Mouse (Mus musculus) lung, embryonic 15.5 days (tissue): ENCODE results near the gene 1600012H06Rik. TPM values are rescaled to one million over a fixed set of nuclear protein-coding genes. Genes with fewer than 3 reads are reported as not detected.
"Not testable (repeated sequence)": the region's sequence is repeated elsewhere in the genome, so short reads cannot be mapped to it uniquely, and the experiment has no call there.

Experiments used
- ATAC-seq: fragments of 200-750 bp; cut with Nextera tagmentation; 2 replicates; pipeline ENCODE4 v1.8.0; 2017; ENCODE audit warnings: moderate number of reproducible peaks, borderline replicate concordance; ENCODE audit not compliant: low FRiP score, low TSS enrichment; ENCODE audit errors: extremely low read depth
- H3K27ac ChIP-seq: fragments of 300-500 bp; sonication (generic); 2 replicates; pipeline ENCODE4 v1.5.1; 2015; ENCODE audit warnings: moderate library complexity, mild to moderate bottlenecking, inconsistent platforms
- H3K27me3 ChIP-seq: fragments of 300-500 bp; sonication (generic); 2 replicates; pipeline ENCODE4 v1.6.1; 2015; ENCODE audit warnings: inconsistent platforms
- H3K36me3 ChIP-seq: fragments of 300-500 bp; sonication (generic); 2 replicates; pipeline ENCODE4 v1.6.1; 2015; ENCODE audit warnings: inconsistent platforms
- H3K4me1 ChIP-seq: fragments of 300-500 bp; sonication (generic); 2 replicates; pipeline ENCODE4 v1.6.1; 2015; ENCODE audit warnings: inconsistent platforms
- H3K4me2 ChIP-seq: fragments of 300-500 bp; sonication (generic); 2 replicates; pipeline ENCODE4 v1.6.1; 2015; ENCODE audit warnings: inconsistent platforms, mild to moderate bottlenecking, moderate library complexity
- H3K4me3 ChIP-seq: fragments of 300-500 bp; sonication (generic); 2 replicates; pipeline ENCODE4 v1.5.1; 2015; ENCODE audit warnings: mild to moderate bottlenecking, inconsistent platforms
- H3K9ac ChIP-seq: fragments of 300-500 bp; sonication (generic); 2 replicates; pipeline ENCODE4 v1.6.1; 2015; ENCODE audit warnings: inconsistent platforms
- H3K9me3 ChIP-seq: fragments of 300-500 bp; sonication (generic); 2 replicates; pipeline ENCODE4 v1.6.1; 2016; ENCODE audit warnings: inconsistent platforms
- WGBS: fragments of 180-500 bp; shearing (Covaris S2); methylation state at CpG from one replicate; pipeline ENCODE4 v1.1.7; 2015; 5-methylcytosine and 5-hydroxymethylcytosine counted together
- polyA plus RNA-seq: library from polyadenylated mRNA; unstranded; fragments of >200 nt; fragmentation: Nextera tagmentation; extraction: Ambion mirVana; gene quantifications from 2 replicates; pipeline ENCODE4 v1.2.1, GENCODE M21; 2015

The 1600012H06Rik gene
- polyA plus RNA-seq, 1 experiment from 2014 or later, result 38.2 TPM

DNA sequence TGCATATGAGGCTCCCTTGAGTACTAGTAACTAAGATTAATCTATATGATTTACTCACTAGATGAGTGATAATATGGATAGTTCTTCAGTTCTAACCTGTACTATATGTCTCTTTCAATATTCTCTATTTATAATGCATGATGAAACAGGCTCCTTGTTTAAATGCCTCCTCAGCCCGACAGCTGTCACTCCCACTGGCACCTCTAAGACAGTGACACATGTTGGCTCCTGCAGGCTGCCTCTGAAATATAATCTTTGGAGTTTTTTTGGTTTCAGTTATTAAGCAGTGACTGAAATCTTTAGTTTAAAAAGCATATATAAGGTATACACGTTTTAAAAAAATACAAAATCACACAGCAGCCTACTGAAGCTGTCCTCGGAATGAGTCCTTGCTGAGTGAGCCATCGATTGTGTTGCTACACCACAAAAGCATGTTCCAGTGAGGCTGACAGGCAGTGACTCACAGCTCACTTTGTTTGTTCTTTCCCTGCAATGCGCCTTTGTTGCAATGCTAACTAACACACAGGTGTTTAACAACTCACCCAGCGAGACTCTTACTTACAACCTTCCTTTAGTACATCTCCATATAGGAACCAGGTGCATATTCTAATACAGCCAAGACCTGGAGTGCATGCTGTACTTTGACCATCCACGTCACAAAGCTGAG is 6.3 kb downstream of the 1600012H06Rik start:
- Histone ChIP-seq H3K4me3 (no peak overlapping the region), H3K27me3 (no peaks in the 10 kb centered on the region), H3K4me2 (no peak overlapping the region), H3K27ac (no peak overlapping the region), H3K9me3 (no peaks in the 10 kb centered on the region), H3K36me3 (peaks cover 71% of the 10 kb centered on the region), H3K4me1 (peaks cover 10% of the 10 kb centered on the region; the same call in 1 of the 2 replicates), H3K9ac (no peak overlapping the region)
- 84% methylated on average over 7 of the region's 7 CpGs for WGBS
- no peak for ATAC-seq

DNA sequence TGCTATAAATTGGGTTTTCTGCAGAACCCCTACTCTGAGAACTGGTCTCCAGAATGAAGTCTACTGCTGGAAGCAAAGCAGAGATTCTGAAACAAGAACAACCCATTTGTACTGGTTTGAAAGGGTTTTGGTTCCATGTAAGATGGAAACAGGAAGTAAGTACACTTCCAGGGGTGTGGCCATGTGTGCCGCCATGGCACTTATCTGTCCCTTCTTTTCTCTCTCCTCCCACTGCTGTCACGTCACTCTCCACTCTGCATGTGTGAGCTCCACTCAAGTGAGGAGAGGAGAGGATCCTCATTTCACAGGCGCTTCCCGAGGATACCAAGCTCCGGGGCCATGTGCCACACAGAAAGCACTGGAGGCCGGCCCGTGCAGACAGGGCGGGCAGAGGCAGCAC is 10.5 kb downstream of the 1600012H06Rik start:
- H3K9me3 ChIP-seq, result no peaks in the 10 kb centered on the region
- no peak overlapping the region for H3K27ac ChIP-seq
- H3K4me3 ChIP-seq, result no peak overlapping the region
- WGBS, result 86% methylated on average over 8 of the region's 8 CpGs
- no peaks in the 10 kb centered on the region for H3K27me3 ChIP-seq
- no peak overlapping the region for H3K9ac ChIP-seq
- ATAC-seq, result no peak
- H3K4me1 ChIP-seq, result no peaks in the 10 kb centered on the region
- no peak overlapping the region for H3K4me2 ChIP-seq
- H3K36me3 ChIP-seq, result peaks cover 58% of the 10 kb centered on the region

DNA sequence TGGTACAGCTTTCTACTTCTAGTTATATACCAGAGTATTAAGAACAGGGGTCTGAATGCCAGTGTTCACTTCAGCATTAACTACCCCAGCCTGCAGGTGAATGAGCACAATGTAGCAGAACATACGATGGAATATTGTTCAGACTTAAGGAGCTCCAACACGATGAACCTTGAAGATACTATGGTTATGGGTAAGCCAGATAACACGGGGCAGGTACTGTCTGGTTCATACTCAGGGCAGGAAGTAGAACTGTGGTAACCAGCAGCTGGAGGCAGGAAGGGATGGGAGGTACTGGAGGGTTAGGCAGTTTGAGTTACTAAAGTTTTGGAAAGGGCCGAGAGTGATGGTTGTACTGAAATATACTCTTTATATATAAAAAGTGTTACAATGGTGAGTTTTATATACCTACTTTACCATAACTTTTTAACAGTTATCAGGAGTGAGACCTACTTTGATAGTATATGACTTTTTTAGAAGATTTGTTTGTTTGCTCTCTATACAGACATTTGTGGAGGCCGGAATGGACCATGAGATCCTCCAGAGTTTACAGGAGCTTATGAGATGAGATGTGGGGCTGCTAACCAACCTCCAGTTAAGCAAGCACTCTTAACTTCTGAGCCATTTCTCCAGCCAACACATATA is 15.8 kb downstream of the 1600012H06Rik start:
- ATAC-seq, result no peak
- Histone ChIP-seq H3K9me3 (no peaks in the 10 kb centered on the region), H3K4me2 (no peak overlapping the region), H3K27me3 (no peaks in the 10 kb centered on the region), H3K36me3 (peaks cover 17% of the 10 kb centered on the region), H3K4me1 (peaks cover 9% of the 10 kb centered on the region), H3K4me3 (no peak overlapping the region), H3K27ac (no peak overlapping the region), H3K9ac (no peak overlapping the region)
- 84% methylated on average over 5 of the region's 5 CpGs for WGBS

DNA sequence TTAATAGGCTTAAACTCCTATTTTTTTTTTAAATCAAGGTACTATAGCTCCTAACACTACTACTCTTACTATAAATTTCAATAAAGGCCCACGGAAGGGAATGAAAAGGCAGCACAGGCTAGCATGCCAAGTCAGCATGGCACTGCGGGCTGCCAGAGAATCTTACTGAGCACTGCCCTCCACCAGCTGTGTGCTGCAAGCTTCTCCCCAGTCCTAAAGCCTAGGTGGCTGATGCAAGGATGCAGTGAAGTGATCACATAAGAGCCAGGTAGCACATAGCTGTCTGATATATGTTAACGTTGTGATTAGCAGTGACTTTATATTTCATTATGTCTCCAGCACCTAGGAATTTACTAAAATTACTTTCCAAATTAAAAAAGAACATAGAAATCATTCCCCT is 17.0 kb downstream of the 1600012H06Rik start:
- no peak for ATAC-seq
- no peaks in the 10 kb centered on the region for H3K27me3 ChIP-seq
- 0 out of 2 replicates have a peak, but pooled peaks cover 7% of the 10 kb centered on the region for H3K36me3 ChIP-seq
- peaks cover 9% of the 10 kb centered on the region for H3K4me1 ChIP-seq
- WGBS, result 23% methylated on average over 3 of the region's 3 CpGs
- H3K4me2 ChIP-seq, result peak overlapping the region; percentile 91
- no peaks in the 10 kb centered on the region for H3K9me3 ChIP-seq
- peak overlapping the region; percentile 19 for H3K9ac ChIP-seq
- H3K4me3 ChIP-seq, result peak overlapping the region; percentile 27
- no peak overlapping the region for H3K27ac ChIP-seq

DNA sequence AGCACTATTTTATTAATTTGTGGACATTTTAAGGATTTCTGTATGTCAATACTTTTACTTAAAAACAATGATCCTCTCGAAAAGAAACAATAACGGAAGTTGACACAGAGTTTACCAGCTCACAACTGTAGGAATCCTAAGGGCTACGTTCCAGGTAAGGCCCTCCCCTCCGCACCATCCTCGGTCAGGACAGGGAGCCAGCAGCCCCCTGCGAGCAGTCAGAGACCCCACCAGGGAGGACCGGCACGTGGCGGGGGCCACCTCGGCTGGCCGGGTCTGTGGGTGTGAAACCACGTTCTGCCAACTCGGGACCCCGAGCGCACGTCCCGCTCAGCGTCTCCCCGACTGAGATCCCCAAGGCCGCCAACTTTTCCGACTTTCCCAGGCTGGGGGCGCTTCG is 17.5 kb downstream of the 1600012H06Rik start:
- Histone ChIP-seq H3K27ac (no peak overlapping the region), H3K4me2 (peak overlapping the region; percentile 91), H3K4me1 (peaks cover 9% of the 10 kb centered on the region), H3K27me3 (no peaks in the 10 kb centered on the region), H3K4me3 (peak overlapping the region; percentile 79), H3K36me3 (0 out of 2 replicates have a peak, but pooled peaks cover 5% of the 10 kb centered on the region), H3K9me3 (no peaks in the 10 kb centered on the region), H3K9ac (peak overlapping the region; percentile 79)
- 0 out of 2 replicates have a peak, but pooled peaks have one; percentile 3 for ATAC-seq
- WGBS, result under 1% methylated on average over 22 of the region's 23 CpGs

DNA sequence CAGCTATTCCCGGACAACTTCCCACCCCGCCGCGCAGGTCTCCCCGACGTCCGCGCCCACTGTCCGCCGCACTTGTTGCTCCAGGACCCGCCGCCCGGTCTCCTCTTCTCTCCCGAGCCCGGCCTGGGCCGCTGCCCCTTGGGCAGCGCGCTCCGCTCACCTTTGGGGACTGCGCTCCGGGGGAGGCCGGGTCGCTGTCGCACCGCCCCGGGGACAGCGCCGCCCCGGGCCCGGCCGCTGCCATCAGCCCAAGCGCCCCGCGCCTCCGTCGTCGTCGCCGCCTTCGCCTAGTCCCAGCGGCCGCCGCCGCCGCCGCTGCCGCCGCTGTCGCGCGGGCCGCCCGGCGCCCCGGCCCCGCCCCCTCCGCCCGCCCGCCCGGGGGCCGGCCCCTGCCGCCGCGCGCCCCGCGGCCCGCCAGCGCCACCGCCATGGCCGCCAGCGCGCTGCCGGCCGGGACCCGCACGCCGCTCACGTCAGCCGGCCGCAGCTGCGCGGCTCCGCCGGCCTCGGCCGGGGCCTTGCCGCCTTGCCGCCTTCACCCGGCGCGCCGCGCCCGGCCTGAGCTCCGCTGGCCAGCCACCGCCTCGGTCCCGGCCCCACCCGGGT is 18.1 kb downstream of the 1600012H06Rik start, which contains the start of gene Phf10:
TSS of gene Phf10 (minus strand) at position 323 of the 606 bp plus-strand sequence.
- under 1% methylated on average over 43 of the region's 100 CpGs for WGBS
- H3K27ac ChIP-seq, result peak within 1 kb of the TSS; percentile 83
- H3K36me3 ChIP-seq, H3K9me3 ChIP-seq, H3K4me1 ChIP-seq, H3K27me3 ChIP-seq: not testable (repeated sequence)
- peak within 1 kb of the TSS; percentile 79 for H3K4me3 ChIP-seq
- H3K9ac ChIP-seq, result peak within 1 kb of the TSS; percentile 79
- peak within 1 kb of the TSS; percentile 91 for H3K4me2 ChIP-seq
- peak; percentile 86 for ATAC-seq

DNA sequence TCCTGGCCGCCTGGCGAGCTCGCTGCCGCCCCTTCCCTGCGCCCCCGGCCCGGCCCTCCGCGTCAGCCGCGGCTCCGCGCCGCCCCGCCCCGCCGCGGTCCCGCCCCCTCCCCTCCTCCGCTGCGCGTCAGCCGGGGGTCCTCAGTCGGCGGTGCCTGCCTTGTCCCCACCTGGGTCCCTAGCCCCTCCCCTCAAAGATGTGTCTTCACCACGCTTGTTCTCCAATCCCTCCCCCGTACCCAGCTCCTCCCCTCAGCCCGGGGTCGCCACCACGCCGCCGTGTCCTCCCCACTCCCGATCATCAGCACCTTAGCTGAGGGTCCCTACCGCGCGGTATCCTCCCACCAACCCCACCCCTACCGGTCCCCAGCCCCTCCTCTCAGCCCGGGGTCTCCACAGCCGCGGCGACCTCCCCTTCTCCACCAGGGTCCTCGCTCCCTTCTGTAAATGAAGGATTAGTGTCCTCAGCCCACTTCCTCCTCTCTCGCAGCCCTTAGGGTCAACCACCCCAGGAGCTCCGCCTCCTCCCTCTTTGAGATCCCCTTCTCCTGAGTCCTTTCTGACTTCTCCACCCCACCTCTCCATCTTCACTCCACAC is 18.7 kb downstream of the 1600012H06Rik start:
- peak; percentile 89 for ATAC-seq
- H3K4me2 ChIP-seq, H3K27ac ChIP-seq: not testable (repeated sequence)

DNA sequence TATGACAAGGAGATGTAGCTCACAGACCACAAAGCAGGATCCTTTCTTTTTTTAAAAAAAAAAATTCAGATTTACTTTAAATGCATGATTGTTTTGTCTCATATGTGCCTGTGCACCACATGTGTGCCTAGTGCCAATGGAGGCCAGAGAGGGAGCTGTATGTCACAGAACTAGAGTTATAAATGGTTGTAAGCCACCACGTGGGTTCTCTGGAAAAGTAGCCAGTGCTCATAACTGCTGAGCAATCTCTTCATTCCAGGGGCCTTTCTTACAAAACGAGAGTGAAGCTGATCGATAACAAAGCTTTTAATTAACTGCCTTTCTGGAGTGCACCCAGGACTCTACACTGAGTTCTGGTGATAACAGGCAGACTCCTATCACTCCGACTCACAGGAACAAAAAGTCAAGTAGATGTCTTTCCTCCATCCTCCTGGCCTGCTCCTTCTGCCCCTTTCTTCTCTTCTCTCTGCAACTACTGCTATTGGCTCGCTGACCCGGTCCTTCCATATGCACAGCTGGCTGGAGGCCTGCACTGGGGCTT is 25.5 kb downstream of the 1600012H06Rik start:
- H3K4me1 ChIP-seq, H3K27me3 ChIP-seq, H3K4me2 ChIP-seq, H3K4me3 ChIP-seq, H3K9ac ChIP-seq, H3K27ac ChIP-seq, ATAC-seq, H3K9me3 ChIP-seq, H3K36me3 ChIP-seq: not testable (repeated sequence)
- no CpG with 5 or more reads among the region's 6 CpGs for WGBS

More for the DNA sequence above, 18.7 kb downstream of the 1600012H06Rik start:
- WGBS, result no CpG with 5 or more reads among the region's 44 CpGs
- H3K36me3 ChIP-seq, H3K4me3 ChIP-seq, H3K9me3 ChIP-seq, H3K27me3 ChIP-seq, H3K9ac ChIP-seq, H3K4me1 ChIP-seq: not testable (repeated sequence)

DNA sequence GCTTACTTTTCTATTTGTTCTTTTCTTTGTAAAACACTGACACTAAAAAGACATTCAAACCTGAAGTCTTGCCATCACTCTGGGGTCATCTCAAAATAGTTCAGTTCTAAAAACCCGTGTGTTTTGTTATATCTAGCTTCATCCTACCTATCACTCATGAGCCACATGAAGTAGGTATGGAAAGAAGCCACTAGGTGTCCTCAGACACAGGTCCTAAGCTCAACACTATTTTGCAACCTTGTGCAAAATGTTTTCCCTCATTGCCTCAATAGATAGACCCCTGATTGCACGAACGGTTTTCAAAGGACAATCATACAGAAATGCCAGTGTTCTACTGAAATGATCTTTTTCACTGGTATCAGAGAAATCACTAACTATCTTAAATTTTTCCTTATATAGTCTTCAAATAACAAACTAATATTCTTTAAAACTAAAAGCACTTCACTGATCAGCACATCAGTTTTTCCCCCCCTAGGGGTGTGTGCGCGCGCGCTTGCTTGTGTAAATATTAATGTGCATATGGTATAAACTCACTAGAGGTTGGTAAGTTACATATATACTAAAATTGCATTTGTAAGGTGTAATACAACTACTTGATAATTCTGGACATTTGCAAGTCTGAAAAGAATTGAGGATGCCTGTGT is 34.9 kb downstream of the 1600012H06Rik start:
- H3K4me3 ChIP-seq, H3K36me3 ChIP-seq, ATAC-seq: not testable (repeated sequence)

DNA sequence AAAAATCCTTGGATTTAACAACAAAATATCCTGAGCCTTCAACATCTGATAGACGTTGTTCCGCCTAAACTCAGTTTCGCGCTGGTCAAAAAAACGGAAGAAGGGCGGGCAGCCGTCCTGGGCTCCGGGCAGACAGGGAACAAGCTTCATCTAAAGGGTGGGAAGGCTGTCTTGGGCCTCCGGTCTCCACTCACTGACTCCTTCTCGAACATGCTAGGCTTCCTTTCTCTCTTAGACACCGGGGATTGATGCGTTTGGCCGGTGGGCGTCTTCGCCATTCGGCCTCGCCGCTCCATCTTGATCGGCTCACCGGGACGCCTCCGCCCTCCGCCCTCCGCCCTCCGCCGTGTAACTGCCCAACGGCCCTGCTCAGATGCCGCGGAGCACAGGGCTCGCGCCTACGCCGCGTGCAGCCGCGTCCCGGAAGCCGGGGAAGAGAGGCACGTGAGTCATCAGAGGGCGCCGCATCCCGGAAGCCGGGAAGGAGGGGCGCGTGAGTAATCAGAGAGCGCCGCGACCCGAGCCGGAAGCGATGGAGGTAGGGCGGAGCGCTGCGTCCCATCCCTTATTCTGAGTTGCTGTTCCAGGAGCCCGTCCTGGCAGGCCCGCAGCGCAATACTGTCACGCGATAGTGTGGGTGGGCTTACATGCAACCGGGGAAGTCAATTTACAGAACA is 35.5 kb downstream of the 1600012H06Rik start, which contains the start of the genes 9030025P20Rik and Gm3417:
TSS of gene 9030025P20Rik (plus strand) at position 107 of the 677 bp plus-strand sequence.
TSS of gene Gm3417 (minus strand) at position 429 of the 677 bp plus-strand sequence.
- not testable (repeated sequence) for H3K36me3 ChIP-seq, H3K27ac ChIP-seq, H3K4me3 ChIP-seq, H3K27me3 ChIP-seq, H3K9me3 ChIP-seq, H3K4me1 ChIP-seq, H3K9ac ChIP-seq
- ATAC-seq, result peak; percentile 97
- peak within 1 kb of the TSS; percentile 31; the same call in 1 of the 2 replicates for H3K4me2 ChIP-seq
- WGBS, result no CpG with 5 or more reads among the region's 60 CpGs

More for the DNA sequence above, 34.9 kb downstream of the 1600012H06Rik start:
- 0% methylated on average over 4 of the region's 7 CpGs for WGBS
- not testable (repeated sequence) for H3K9ac ChIP-seq, H3K4me1 ChIP-seq, H3K27ac ChIP-seq, H3K9me3 ChIP-seq, H3K27me3 ChIP-seq
- H3K4me2 ChIP-seq, result peak overlapping the region; percentile 31; the same call in 1 of the 2 replicates
